Mouse (Mus musculus): ENCODE measurements at regions not wholly inside any gene's neighbourhood (a gene's known extent, or its start where the extent isn't known, plus 50 kb on each side); places are given as distances from the start of the nearest gene placed in this dataset.

GRCm38 (mm10) chr8:115536001-115536400 is 171.6 kb downstream of the Maf start:
- H3K79me2 ChIP-seq (ENCODE audit: control insufficient read depth, insufficient read depth, low read length, poor library complexity), result no peaks in the 10 kb centered on the region
- H3K4me1 ChIP-seq (ENCODE audit: control insufficient read depth in 1 of 2, insufficient read depth in 2 of 2, low read length in 2 of 2), result no peaks in the 10 kb centered on the region
- no peak overlapping the region for H3K9ac ChIP-seq (ENCODE audit: control insufficient read depth, low read depth, low read length, poor library complexity, severe bottlenecking)
- H3K36me3 ChIP-seq (ENCODE audit: control insufficient read depth in 1 of 2, insufficient read depth in 2 of 2, low read length in 2 of 2), result no peaks in the 10 kb centered on the region
- no peak for DNase-seq (ENCODE audit: low read depth, low spot score)
- H3K27ac ChIP-seq (ENCODE audit: control insufficient read depth, low read depth, low read length), result no peak overlapping the region
- no peaks in the 10 kb centered on the region for H3K9me3 ChIP-seq (replicated peaks; ENCODE audit: insufficient read depth, low read length)
- no peaks in the 10 kb centered on the region for H3K27me3 ChIP-seq (ENCODE audit: control insufficient read depth in 1 of 2, insufficient read depth in 2 of 2, low read length in 2 of 2)
- TF ChIP-seq ZNF384 (IDR thresholded peaks at IDR 0.05; ENCODE audit: low read depth, low read length) (no peak), MYB (IDR thresholded peaks at IDR 0.05; ENCODE audit: low read depth, low read length) (no peak), ETS1 (IDR thresholded peaks at IDR 0.05; ENCODE audit: low read depth, low read length) (no peak), USF2 (IDR thresholded peaks at IDR 0.05; ENCODE audit: borderline replicate concordance in 1 of 2, insufficient read depth in 1 of 2, low read depth in 1 of 2, low read length in 2 of 2) (no peak), HCFC1 (IDR thresholded peaks at IDR 0.05; ENCODE audit: low read depth, low read length) (no peak), GATA1 (IDR thresholded peaks at IDR 0.05; ENCODE audit: low read depth, low read length) (no peak), MXI1 (IDR thresholded peaks at IDR 0.05; ENCODE audit: low read depth, low read length) (no peak), GABPA (IDR thresholded peaks at IDR 0.05; ENCODE audit: low read depth, low read length) (no peak), NELFE (IDR thresholded peaks at IDR 0.05; ENCODE audit: low read depth, low read length) (no peak), POLR2A (IDR thresholded peaks at IDR 0.05; ENCODE audit: control insufficient read depth in 1 of 2, insufficient read depth in 1 of 2, low read depth in 1 of 2, low read length in 2 of 2, poor library complexity in 1 of 2) (no peak), ZMIZ1 (IDR thresholded peaks at IDR 0.05; ENCODE audit: low read depth, low read length) (no peak), TBP (IDR thresholded peaks at IDR 0.05; ENCODE audit: low read depth, low read length) (no peak), MAFK (IDR thresholded peaks at IDR 0.05; ENCODE audit: borderline replicate concordance, low read depth, low read length) (no peak), USF1 (IDR thresholded peaks at IDR 0.05; ENCODE audit: low read depth, low read length) (no peak), ZC3H11A (IDR thresholded peaks at IDR 0.05; ENCODE audit: low read depth, low read length) (no peak), MAZ (IDR thresholded peaks at IDR 0.05; ENCODE audit: low read depth, low read length) (no peak), SIN3A (IDR thresholded peaks at IDR 0.05; ENCODE audit: low read length) (no peak), ZKSCAN1 (IDR thresholded peaks at IDR 0.05; ENCODE audit: low read depth, low read length) (no peak), BHLHE40 (IDR thresholded peaks at IDR 0.05; ENCODE audit: borderline replicate concordance, low read depth, low read length) (no peak)
- no peak overlapping the region for H3K4me3 ChIP-seq (ENCODE audit: control insufficient read depth in 1 of 2, insufficient read depth in 1 of 2, low read depth in 2 of 2, low read length in 2 of 2)

- TF ChIP-seq NRF1 (IDR thresholded peaks at IDR 0.05; ENCODE audit: insufficient read depth, low read depth, low read length, poor library complexity, severe bottlenecking) (no peak), POLR2AphosphoS5 (IDR thresholded peaks at IDR 0.05; ENCODE audit: borderline replicate concordance, low read depth, low read length) (no peak), ZC3H11A (IDR thresholded peaks at IDR 0.05; ENCODE audit: low read depth, low read length) (no peak), MYB (IDR thresholded peaks at IDR 0.05; ENCODE audit: low read depth, low read length) (no peak), EP300 (IDR thresholded peaks at IDR 0.05; ENCODE audit: low read depth in 1 of 2, low read length in 2 of 2) (no peak), BHLHE40 (IDR thresholded peaks at IDR 0.05; ENCODE audit: borderline replicate concordance, low read depth, low read length) (no peak), MAZ (IDR thresholded peaks at IDR 0.05; ENCODE audit: low read depth, low read length) (no peak), SMC3 (IDR thresholded peaks at IDR 0.05; ENCODE audit: low read depth, low read length) (no peak), MYC (IDR thresholded peaks at IDR 0.05; ENCODE audit: low read depth, low read length) (no peak), USF2 (IDR thresholded peaks at IDR 0.05; ENCODE audit: borderline replicate concordance in 1 of 2, insufficient read depth in 1 of 2, low read depth in 1 of 2, low read length in 2 of 2) (no peak), ZKSCAN1 (IDR thresholded peaks at IDR 0.05; ENCODE audit: low read depth, low read length) (no peak), ELF1 (IDR thresholded peaks at IDR 0.05; ENCODE audit: low read depth, low read length) (no peak), USF1 (IDR thresholded peaks at IDR 0.05; ENCODE audit: low read depth, low read length) (no peak), E2F4 (IDR thresholded peaks at IDR 0.05; ENCODE audit: borderline replicate concordance, low read depth, low read length) (no peak), UBTF (IDR thresholded peaks at IDR 0.05; ENCODE audit: borderline replicate concordance, insufficient read depth, low read depth, low read length) (no peak), ZMIZ1 (IDR thresholded peaks at IDR 0.05; ENCODE audit: low read depth, low read length) (no peak), TAL1 (IDR thresholded peaks at IDR 0.05; ENCODE audit: low read length) (no peak), CTCF (IDR thresholded peaks at IDR 0.05 in 2 of 3, conservative IDR thresholded peaks at IDR 0.05 in 1 of 3; ENCODE audit: control insufficient read depth in 1 of 3, insufficient read depth in 1 of 3, low read depth in 2 of 3, low read length in 3 of 3, poor library complexity in 1 of 3, severe bottlenecking in 1 of 3) (no peak), MXI1 (IDR thresholded peaks at IDR 0.05; ENCODE audit: low read depth, low read length) (no peak)
- H3K36me3 ChIP-seq (ENCODE audit: control insufficient read depth in 1 of 2, insufficient read depth in 2 of 2, low read length in 2 of 2), result no peaks in the 10 kb centered on the region
- no peaks in the 10 kb centered on the region for H3K79me2 ChIP-seq (ENCODE audit: control insufficient read depth, insufficient read depth, low read length, poor library complexity)
- no peak overlapping the region for H3K4me3 ChIP-seq (ENCODE audit: control insufficient read depth in 1 of 2, insufficient read depth in 1 of 2, low read depth in 2 of 2, low read length in 2 of 2)
- H3K27me3 ChIP-seq (ENCODE audit: control insufficient read depth in 1 of 2, insufficient read depth in 2 of 2, low read length in 2 of 2), result no peaks in the 10 kb centered on the region
- no peak overlapping the region for H3K9ac ChIP-seq (ENCODE audit: control insufficient read depth, low read depth, low read length, poor library complexity, severe bottlenecking)
- H3K27ac ChIP-seq (ENCODE audit: control insufficient read depth, low read depth, low read length), result no peak overlapping the region
- DNase-seq (ENCODE audit: low read depth, low spot score), result no peak
- no peaks in the 10 kb centered on the region for H3K9me3 ChIP-seq (replicated peaks; ENCODE audit: insufficient read depth, low read length)
- H3K4me1 ChIP-seq (ENCODE audit: control insufficient read depth in 1 of 2, insufficient read depth in 2 of 2, low read length in 2 of 2), result no peaks in the 10 kb centered on the region
Observed at GRCm38 (mm10) chr8:115534030-115534429, 173.6 kb downstream of the Maf start.

Data from MEL (cell line).